Mouse (Mus musculus) kidney, embryonic 14.5 days (tissue): ENCODE measurements around the gene Kpna6. TPM values are rescaled to one million over a fixed set of nuclear protein-coding genes. Genes with fewer than 3 reads are reported as not detected.

ENCODE experiments used
- ATAC-seq: fragments of 200-750 bp; cut with Nextera tagmentation; 2 replicates; pipeline ENCODE4 v1.8.0; 2017; ENCODE audit warnings: moderate number of reproducible peaks, mild to moderate bottlenecking, moderate TSS enrichment, moderate library complexity; ENCODE audit not compliant: low FRiP score, low TSS enrichment
- H3K27ac ChIP-seq: fragments of 300-500 bp; sonication (generic); 2 replicates; pipeline ENCODE4 v1.5.1; 2014; ENCODE audit warnings: low read depth, mild to moderate bottlenecking, low read length, moderate library complexity, mixed read lengths
- H3K27me3 ChIP-seq: fragments of 300-500 bp; sonication (generic); 2 replicates; pipeline ENCODE4 v1.6.1; 2014; ENCODE audit warnings: mild to moderate bottlenecking, low read length; ENCODE audit not compliant: control insufficient read depth, insufficient read depth
- H3K36me3 ChIP-seq: fragments of 300-500 bp; sonication (generic); 2 replicates; pipeline ENCODE4 v1.6.1; 2014; ENCODE audit warnings: low read length, mixed read lengths; ENCODE audit not compliant: control insufficient read depth, insufficient read depth
- H3K4me1 ChIP-seq: fragments of 300-500 bp; sonication (generic); 2 replicates; pipeline ENCODE4 v1.6.1; 2014; ENCODE audit warnings: low read length, mixed read lengths; ENCODE audit not compliant: control insufficient read depth, insufficient read depth
- H3K4me2 ChIP-seq: fragments of 300-500 bp; sonication (generic); replicated peaks from 2 replicates; pipeline ENCODE4 v1.6.1; 2014; ENCODE audit warnings: low read depth, mild to moderate bottlenecking, low read length
- H3K4me3 ChIP-seq: fragments of 300-500 bp; sonication (generic); 2 replicates; pipeline ENCODE4 v1.5.1; 2014; ENCODE audit warnings: mild to moderate bottlenecking, low read length
- H3K9ac ChIP-seq: fragments of 300-500 bp; sonication (generic); 2 replicates; pipeline ENCODE4 v1.6.1; 2014; ENCODE audit warnings: low read depth, mild to moderate bottlenecking, low read length, moderate library complexity
- H3K9me3 ChIP-seq: fragments of 300-500 bp; sonication (generic); 2 replicates; pipeline ENCODE4 v1.6.1; 2016; ENCODE audit warnings: low read length; ENCODE audit not compliant: control insufficient read depth
- WGBS: fragments of 180-500 bp; shearing (Covaris S2); extraction: QIAGEN DNeasy Blood & Tissue Kit; methylation state at CpG from one replicate; pipeline ENCODE4 v1.1.7; 2014; 5-methylcytosine and 5-hydroxymethylcytosine counted together
- polyA plus RNA-seq: library from polyadenylated mRNA; unstranded; fragments of >200 nt; fragmentation: Nextera tagmentation; extraction: Ambion mirVana; gene quantifications from 2 replicates; pipeline ENCODE4 v1.2.1, GENCODE M21; 2014

The Kpna6 gene
- polyA plus RNA-seq, 1 experiment from 2014 or later, result 14.7 TPM

DNA sequence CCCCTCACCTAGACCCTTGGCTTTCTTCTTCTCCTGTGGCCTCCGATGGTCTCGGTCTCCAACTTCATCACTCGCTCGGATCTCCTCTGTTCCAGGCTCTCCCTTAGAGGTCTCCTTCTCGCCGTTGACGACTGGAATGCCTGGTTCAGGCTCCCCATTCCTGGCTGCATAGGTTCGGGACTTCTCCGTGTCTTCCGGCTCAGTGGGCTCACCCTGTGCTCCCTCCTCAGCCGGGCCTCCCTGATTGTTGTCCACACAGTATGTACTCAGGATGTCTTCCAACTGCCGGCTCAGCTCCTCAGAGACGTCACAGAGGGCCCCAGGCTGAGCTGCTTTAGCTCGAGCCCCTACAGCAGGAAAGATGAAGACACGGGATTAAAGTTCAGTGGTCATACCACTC lies 33.3 kb downstream of the Kpna6 start:
- Histone ChIP-seq H3K27ac (no peak overlapping the region), H3K9ac (peak overlapping the region; percentile 87; the same call in 1 of the 2 replicates), H3K4me3 (peak overlapping the region; percentile 71; the same call in 1 of the 2 replicates), H3K9me3 (no peaks in the 10 kb centered on the region), H3K4me1 (peaks cover 17% of the 10 kb centered on the region; the same call in 1 of the 2 replicates), H3K4me2 (peak overlapping the region; percentile 90), H3K36me3 (peaks cover 48% of the 10 kb centered on the region), H3K27me3 (no peaks in the 10 kb centered on the region)
- WGBS, result 89% methylated on average over 15 of the region's 15 CpGs
- no peak for ATAC-seq

DNA sequence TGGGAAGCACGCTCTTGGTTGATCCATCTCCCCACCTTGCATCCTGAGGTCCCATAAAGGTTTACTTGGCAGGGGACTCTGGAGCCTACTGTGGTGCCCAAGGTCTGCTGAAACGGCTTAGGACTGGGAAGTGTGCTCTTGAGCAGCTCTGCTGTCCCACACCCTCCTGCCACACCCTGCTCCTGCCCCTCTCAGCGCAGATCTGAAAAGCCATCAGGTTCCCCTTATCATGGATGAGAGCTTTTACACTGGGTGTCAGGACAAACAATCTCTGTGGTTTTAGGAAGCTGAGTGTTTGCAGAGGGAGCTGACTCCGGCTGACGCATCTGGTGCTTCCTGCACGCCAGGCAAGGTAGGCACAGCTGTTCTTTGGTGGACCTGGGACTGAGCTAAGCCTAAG lies 38.7 kb downstream of the Kpna6 start:
- Histone ChIP-seq H3K4me2 (no peak overlapping the region), H3K4me3 (no peak overlapping the region), H3K36me3 (peaks cover 95% of the 10 kb centered on the region), H3K27me3 (no peaks in the 10 kb centered on the region), H3K9me3 (no peaks in the 10 kb centered on the region), H3K9ac (no peak overlapping the region), H3K27ac (no peak overlapping the region), H3K4me1 (peaks cover 2% of the 10 kb centered on the region; the same call in 1 of the 2 replicates)
- whole genome bisulfite sequencing, result 98% methylated on average over 6 of the region's 6 CpGs
- ATAC-seq, result no peak

DNA sequence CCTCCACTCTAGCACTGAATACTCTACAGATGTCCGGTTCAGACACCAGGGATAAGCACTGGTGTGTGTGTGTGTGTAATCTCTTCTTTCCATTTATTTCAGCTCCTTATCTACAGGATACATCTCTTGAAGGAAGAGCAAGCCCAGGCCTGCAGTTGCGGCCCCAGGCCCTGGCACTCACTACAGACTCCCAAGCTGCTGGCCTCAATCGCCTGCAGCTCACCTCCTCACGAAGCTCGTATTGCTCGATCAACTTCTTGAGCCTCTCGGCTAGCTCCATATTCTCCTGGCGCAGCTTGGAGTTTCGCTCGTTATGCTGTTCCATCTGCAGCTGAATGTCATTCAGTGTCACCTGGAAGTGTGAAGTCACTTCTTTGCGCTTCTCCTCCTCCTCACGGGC lies 40.7 kb downstream of the Kpna6 start:
- Histone ChIP-seq H3K9ac (no peak overlapping the region), H3K4me2 (no peak overlapping the region), H3K36me3 (peaks cover 99% of the 10 kb centered on the region), H3K27me3 (no peaks in the 10 kb centered on the region), H3K4me3 (no peak overlapping the region), H3K4me1 (no peaks in the 10 kb centered on the region), H3K27ac (no peak overlapping the region), H3K9me3 (no peaks in the 10 kb centered on the region)
- WGBS, result 91% methylated on average over 12 of the region's 12 CpGs
- no peak for ATAC-seq

DNA sequence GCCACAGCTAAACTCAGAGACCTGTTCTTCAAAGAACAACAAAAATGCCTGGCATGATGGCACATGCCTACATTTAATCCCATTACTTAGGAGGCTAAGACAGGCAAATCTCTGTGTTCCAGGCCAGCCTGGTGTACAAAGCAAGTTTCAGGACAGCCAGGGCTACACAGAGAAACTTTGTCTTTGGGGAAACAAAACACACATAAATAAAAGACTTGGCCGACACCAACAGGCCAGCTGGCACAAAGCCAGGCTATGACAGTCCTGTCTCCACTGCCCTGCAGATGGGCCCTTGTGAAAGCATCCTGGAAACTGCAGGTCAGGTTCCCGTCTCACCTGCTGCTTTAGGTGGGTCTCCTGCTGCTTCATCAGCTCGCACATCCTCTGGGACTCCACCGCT lies 41.6 kb downstream of the Kpna6 start:
- ATAC-seq, result no peak
- Histone ChIP-seq H3K27me3 (no peaks in the 10 kb centered on the region), H3K4me1 (no peaks in the 10 kb centered on the region), H3K4me3 (no peak overlapping the region), H3K9me3 (no peaks in the 10 kb centered on the region), H3K9ac (no peak overlapping the region), H3K4me2 (no peak overlapping the region), H3K27ac (no peak overlapping the region), H3K36me3 (peaks cover 99% of the 10 kb centered on the region)
- WGBS, result 86% methylated on average over 4 of the region's 4 CpGs

DNA sequence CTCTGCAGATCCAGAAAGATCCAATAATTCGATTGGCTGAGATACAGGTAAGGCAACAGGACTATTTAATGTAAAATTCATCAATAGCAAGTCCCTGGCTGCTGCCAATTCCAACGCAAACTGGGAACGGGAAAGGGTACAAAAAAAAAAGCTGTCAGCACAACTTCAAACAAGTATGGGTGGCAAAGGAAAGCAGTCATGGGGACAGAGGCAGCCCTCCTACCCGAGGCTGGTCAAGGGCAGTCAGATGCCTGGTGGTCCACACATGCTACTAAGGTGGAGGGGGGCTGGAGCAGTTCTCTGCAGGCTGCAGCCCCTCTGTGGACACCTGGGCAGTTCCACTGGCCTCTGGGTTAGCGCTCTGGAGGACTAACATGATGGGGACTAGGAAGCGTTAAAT lies 46.5 kb downstream of the Kpna6 start:
- Histone ChIP-seq H3K27me3 (no peaks in the 10 kb centered on the region), H3K4me1 (peaks cover 20% of the 10 kb centered on the region), H3K36me3 (peaks cover 50% of the 10 kb centered on the region), H3K4me3 (no peak overlapping the region), H3K4me2 (no peak overlapping the region), H3K27ac (no peak overlapping the region), H3K9me3 (no peaks in the 10 kb centered on the region), H3K9ac (no peak overlapping the region)
- ATAC-seq, result no peak
- 73% methylated on average over 6 of the region's 6 CpGs for WGBS

DNA sequence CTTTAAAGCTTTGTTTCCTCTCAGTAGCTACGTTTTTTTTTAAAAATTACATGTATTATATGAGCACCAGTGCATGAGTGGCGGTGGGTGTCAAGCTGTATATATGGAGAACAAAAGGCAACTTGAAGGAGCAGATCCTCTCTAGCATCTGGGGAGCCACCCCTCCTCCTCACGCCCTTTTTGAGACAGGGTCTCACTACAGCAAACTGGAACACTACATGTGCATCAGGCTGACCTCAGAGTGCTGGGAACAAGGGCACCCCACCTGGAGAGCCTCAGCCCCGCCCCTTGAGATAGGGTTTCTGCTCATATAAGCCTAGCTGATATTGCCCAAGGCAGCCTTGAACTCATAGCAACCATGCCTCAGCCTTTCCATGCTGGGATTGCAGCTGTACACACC lies 47.1 kb downstream of the Kpna6 start:
- 50% methylated on average over 4 of the region's 4 CpGs for WGBS
- no peak overlapping the region for H3K27ac ChIP-seq
- peaks cover 45% of the 10 kb centered on the region for H3K36me3 ChIP-seq
- no peak overlapping the region for H3K4me3 ChIP-seq
- H3K4me1 ChIP-seq, result peaks cover 20% of the 10 kb centered on the region
- H3K4me2 ChIP-seq, result peak overlapping the region; percentile 65
- H3K9me3 ChIP-seq, result no peaks in the 10 kb centered on the region
- H3K27me3 ChIP-seq, result no peaks in the 10 kb centered on the region
- ATAC-seq, result no peak
- H3K9ac ChIP-seq, result no peak overlapping the region

DNA sequence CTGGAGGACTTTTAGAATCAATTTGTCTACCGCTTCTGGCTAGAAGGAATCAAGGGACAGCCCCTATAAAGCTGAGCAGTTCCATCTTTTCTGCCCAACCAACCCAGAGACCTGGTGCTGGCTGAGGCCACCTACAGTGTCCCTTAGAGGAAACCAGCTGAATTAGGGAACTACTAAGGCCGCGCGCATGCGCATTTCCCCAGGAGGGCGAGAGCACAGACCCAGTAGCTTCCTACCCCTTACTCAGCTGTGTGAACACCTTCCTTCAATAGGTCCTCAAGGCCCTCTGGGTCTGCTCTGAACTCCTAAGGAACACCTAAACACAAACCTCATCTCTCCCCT lies 47.6 kb downstream of the Kpna6 start:
- peak overlapping the region; percentile 40 for H3K9ac ChIP-seq
- peak overlapping the region; percentile 65 for H3K4me2 ChIP-seq
- WGBS, result 0% methylated on average over 6 of the region's 6 CpGs
- H3K36me3 ChIP-seq, result peaks cover 40% of the 10 kb centered on the region
- peak overlapping the region; percentile 89 for H3K27ac ChIP-seq
- ATAC-seq, result peak; percentile 41
- no peaks in the 10 kb centered on the region for H3K27me3 ChIP-seq
- no peaks in the 10 kb centered on the region for H3K9me3 ChIP-seq
- peak overlapping the region; percentile 48 for H3K4me3 ChIP-seq
- H3K4me1 ChIP-seq, result peaks cover 20% of the 10 kb centered on the region

DNA sequence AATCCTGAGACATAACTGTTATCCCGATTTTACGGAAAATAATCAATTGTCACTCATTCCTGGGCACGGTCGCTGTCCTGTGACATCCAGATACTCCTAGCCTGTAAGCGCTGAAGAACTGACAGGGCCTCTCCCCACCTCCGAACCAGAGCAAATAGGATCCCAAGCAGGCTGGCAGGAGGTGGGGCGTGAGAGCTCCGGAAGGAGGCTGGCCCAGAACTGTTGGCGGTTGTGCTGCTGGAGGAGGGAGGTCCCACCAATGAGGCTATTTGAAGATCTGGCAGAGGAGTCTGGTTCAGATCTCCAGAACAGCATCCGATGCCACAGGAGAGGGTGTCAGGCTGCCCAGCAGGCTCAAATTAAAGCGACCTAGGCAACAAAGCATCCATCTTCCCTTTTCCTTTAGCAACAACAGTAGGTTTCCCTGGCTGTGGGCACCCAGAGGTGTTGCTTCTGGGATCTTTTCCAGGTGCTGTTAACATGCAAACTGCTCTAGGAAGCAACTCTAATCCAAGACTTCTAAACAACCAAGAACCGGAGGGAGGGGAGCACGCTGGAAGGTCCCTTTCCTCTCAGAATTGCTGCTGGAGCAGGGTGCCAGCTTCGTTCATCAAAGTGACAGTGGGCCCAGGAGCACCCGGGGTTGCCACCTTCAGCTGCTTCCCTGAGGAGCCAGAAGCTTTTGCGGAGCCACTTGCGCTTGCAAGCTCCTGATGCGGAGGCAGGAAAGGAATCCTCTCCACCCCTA lies 48.1 kb downstream of the Kpna6 start:
- peaks cover 20% of the 10 kb centered on the region for H3K4me1 ChIP-seq
- H3K27ac ChIP-seq, result peak overlapping the region; percentile 89
- H3K4me2 ChIP-seq, result peak overlapping the region; percentile 65
- H3K9me3 ChIP-seq, result no peaks in the 10 kb centered on the region
- H3K9ac ChIP-seq, result peak overlapping the region; percentile 64
- peak overlapping the region; percentile 48 for H3K4me3 ChIP-seq
- H3K36me3 ChIP-seq, result peaks cover 34% of the 10 kb centered on the region
- peak; percentile 92 for ATAC-seq
- H3K27me3 ChIP-seq, result no peaks in the 10 kb centered on the region
- WGBS, result 1% methylated on average over 18 of the region's 18 CpGs

DNA sequence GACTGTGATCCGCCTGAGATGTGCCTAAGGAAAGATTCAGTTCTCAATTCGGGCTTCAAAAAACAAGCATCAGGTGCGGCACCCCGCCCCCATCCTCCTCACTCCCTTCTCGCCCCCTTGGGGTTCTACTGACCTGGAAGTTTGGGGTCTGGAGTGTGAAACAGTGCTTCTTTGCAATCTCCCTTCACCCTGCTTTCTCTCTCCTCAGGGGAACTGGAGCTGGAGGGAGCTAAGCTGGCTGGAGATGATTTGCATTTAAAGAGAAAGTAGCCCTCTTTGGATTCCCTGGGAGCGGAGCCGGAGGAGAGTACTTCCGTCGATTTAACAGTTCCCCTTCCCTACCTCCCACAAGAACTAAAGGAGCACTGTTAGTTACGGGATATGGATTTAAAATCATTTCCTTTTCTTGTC lies 48.9 kb downstream of the Kpna6 start, which contains the start of gene Ccdc28b:
Gene Ccdc28b, minus strand, starts transcription at position 267 of the 411 bp plus-strand sequence.
- ATAC-seq, result peak; percentile 35; the same call in 1 of the 2 replicates
- no peaks in the 10 kb centered on the region for H3K27me3 ChIP-seq
- peak within 1 kb of the TSS; percentile 89 for H3K27ac ChIP-seq
- H3K4me3 ChIP-seq, result peak within 1 kb of the TSS; percentile 48
- peak within 1 kb of the TSS; percentile 65 for H3K4me2 ChIP-seq
- H3K9ac ChIP-seq, result peak within 1 kb of the TSS; percentile 64
- peaks cover 26% of the 10 kb centered on the region for H3K36me3 ChIP-seq
- H3K9me3 ChIP-seq, result no peaks in the 10 kb centered on the region
- H3K4me1 ChIP-seq, result peaks cover 20% of the 10 kb centered on the region
- under 1% methylated on average over 10 of the region's 10 CpGs for WGBS
